Mouse (Mus musculus) liver, adult 2 months (tissue): ENCODE results near the gene Stat3.

Experiments used
- CTCF ChIP-seq: fragments of 200-500 bp; IDR thresholded peaks from 2 replicates; pipeline ENCODE4 v1.5.1; 2011; ENCODE audit warnings: low read depth, low read length, control low read depth
- POLR2A ChIP-seq: fragments of 200-500 bp; IDR thresholded peaks from 2 replicates; pipeline ENCODE4 v1.6.1; 2011; ENCODE audit warnings: low read length, control low read depth; ENCODE audit not compliant: insufficient read depth; ENCODE audit errors: extremely low read depth

- TF ChIP-seq POLR2A, result no peak
- TF ChIP-seq CTCF, result no peak
Measured at GRCm38 (mm10) chr11:100885472-100885871, 53.9 kb downstream of the Stat3 start.
